Mouse (Mus musculus): Measurements from ENCODE around the gene Traf7.

DNA sequence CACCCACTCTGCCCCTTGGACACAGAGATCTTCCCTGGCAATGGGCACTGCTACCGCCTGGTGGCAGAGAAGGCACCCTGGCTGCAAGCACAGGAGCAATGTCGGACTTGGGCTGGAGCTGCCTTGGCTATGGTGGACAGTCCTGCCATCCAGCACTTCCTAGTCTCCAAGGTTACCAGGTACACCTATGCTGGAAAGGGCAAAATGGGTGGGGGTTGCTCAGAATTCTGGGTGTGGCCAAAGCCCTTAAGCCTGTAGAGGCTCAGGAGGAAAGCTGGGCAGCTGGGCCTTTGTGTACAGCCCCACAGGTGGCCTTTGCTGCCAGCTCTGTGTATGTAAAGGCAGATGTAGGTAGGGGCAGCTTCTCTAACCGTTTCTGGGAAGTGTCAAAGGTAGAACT is 38.1 kb upstream of the Traf7 start:
- TF ChIP-seq CTCF (IDR thresholded peaks at IDR 0.05; ENCODE audit: control insufficient read depth, insufficient read depth, low read length) = no peak
- TF ChIP-seq POLR2A (IDR thresholded peaks at IDR 0.05; ENCODE audit: borderline replicate concordance, control insufficient read depth, low read depth, low read length) = no peak
